Mouse (Mus musculus) right cerebral cortex, adult 2 months (tissue): ENCODE measurements around the gene Mgat3.

Source experiments
- DNase-seq, 2 experiments: peaks; one replicate each; pipeline ENCODE4 v3.0.0; 2021 to 2022; ENCODE audit warnings: low spot score in 2 of 2

Mgat3 gene

DNA sequence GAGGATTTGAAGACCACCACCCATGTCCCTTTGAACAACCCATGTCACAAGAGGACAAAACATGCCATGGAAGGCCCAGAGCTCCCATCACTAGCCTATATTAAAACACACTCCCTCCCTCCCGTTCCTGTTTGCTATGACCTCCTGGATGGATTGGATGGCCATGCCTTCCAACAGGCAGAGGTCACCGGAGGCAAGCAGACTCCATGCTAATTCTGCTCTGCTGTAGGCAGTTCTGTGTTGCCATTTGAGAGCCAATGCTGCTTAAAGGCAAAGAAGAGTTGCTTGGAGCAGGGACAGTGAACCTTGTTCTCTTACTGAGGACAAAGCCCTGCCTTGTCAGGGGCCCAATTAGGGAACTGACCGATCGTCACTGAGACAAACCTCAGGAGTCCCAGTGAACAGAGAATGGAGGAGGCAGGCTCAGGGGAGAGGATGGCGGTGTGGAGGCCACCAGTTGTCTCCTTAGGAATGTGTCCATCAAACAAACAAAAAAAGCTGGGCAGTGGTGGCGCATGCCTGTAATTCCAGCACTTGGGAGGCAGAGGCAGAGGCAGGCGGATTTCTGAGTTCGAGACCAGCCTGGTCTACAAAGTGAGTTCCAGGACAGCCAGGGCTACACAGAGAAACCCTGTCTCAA lies 86.0 kb downstream of the Mgat3 start:
- DNase-seq, result no peak

GRCm38 (mm10) chr15:80260677-80261076 lies 87.2 kb downstream of the Mgat3 start:
- DNase-seq, result peak; percentile 86 to 89

DNA sequence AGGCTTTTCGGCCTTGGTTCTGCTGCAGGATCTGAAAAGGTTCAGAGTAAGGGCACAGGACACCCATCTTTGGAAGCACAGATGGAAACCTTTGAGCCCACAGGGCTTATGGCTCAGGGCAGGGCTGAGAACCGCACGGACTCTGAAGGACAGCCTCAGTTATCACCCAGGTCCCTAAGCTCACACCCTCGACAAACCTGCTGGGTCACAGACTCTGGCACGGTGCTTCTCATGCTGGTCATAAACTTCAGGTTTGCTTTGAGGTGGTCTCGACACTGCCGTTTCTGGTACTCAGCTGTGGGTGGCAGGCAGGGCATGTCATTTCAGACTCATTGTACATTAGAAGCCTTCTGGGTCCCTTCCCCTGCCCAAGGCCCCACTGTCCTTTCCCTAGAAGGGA lies 87.6 kb downstream of the Mgat3 start:
- DNase-seq, result no peak

- peak; percentile 88 to 90 for DNase-seq
These were observed 90.4 kb downstream of the Mgat3 start, which contains the start of gene Rps19bp1 for GRCm38 (mm10) chr15:80263610-80264575. Gene Rps19bp1, minus strand, starts transcription at chr15:80264315.
